Mouse (Mus musculus) embryonic facial prominence, embryonic 14.5 days (tissue): Measurements from ENCODE around the gene Cpsf7. TPM values are rescaled to one million over a fixed set of nuclear protein-coding genes. Genes with fewer than 3 reads are reported as not detected.

Source experiments
- ATAC-seq: fragments of 200-750 bp; cut with Nextera tagmentation; 2 replicates; pipeline ENCODE4 v1.8.0; 2017; ENCODE audit warnings: low read depth, moderate number of reproducible peaks, moderate TSS enrichment
- DNase-seq: peaks from one replicate; pipeline ENCODE4 v3.0.0-alpha.2; 2015; ENCODE audit warnings: low spot score
- H3K27ac ChIP-seq: fragments of 300-500 bp; sonication (generic); replicated peaks from 2 replicates; pipeline ENCODE4 v1.5.1; 2014; ENCODE audit warnings: low read depth, mild to moderate bottlenecking, low read length, moderate library complexity
- H3K27me3 ChIP-seq: fragments of 300-500 bp; sonication (generic); replicated peaks from 2 replicates; pipeline ENCODE4 v1.6.1; 2014; ENCODE audit warnings: low read length; ENCODE audit not compliant: control insufficient read depth, insufficient read depth
- H3K36me3 ChIP-seq: fragments of 300-500 bp; sonication (generic); 2 replicates; pipeline ENCODE4 v1.6.1; 2014; ENCODE audit warnings: low read length, mixed read lengths; ENCODE audit not compliant: control insufficient read depth, insufficient read depth
- H3K4me1 ChIP-seq: fragments of 300-500 bp; sonication (generic); 2 replicates; pipeline ENCODE4 v1.6.1; 2014; ENCODE audit warnings: antibody characterized with exemption, low read length; ENCODE audit not compliant: control insufficient read depth, insufficient read depth
- H3K4me2 ChIP-seq: fragments of 300-500 bp; sonication (generic); 2 replicates; pipeline ENCODE4 v1.6.1; 2014; ENCODE audit warnings: low read depth, mild to moderate bottlenecking, low read length, moderate library complexity, mixed read lengths
- H3K4me3 ChIP-seq: fragments of 300-500 bp; sonication (generic); 2 replicates; pipeline ENCODE4 v1.5.1; 2014; ENCODE audit warnings: low read depth, mild to moderate bottlenecking, low read length
- H3K9ac ChIP-seq: fragments of 300-500 bp; sonication (generic); 2 replicates; pipeline ENCODE4 v1.6.1; 2014; ENCODE audit warnings: low read depth, mild to moderate bottlenecking, low read length, moderate library complexity, mixed read lengths
- H3K9me3 ChIP-seq: fragments of 300-500 bp; sonication (generic); 2 replicates; pipeline ENCODE4 v1.6.1; 2016; ENCODE audit warnings: low read length; ENCODE audit not compliant: control insufficient read depth
- WGBS: fragments of 180-500 bp; shearing (Covaris S2); extraction: QIAGEN DNeasy Blood & Tissue Kit; methylation state at CpG from one replicate; pipeline ENCODE4 v1.1.7; 2014; 5-methylcytosine and 5-hydroxymethylcytosine counted together
- polyA plus RNA-seq: library from polyadenylated mRNA; unstranded; fragments of >200 nt; fragmentation: Nextera tagmentation; extraction: Ambion mirVana; gene quantifications from 2 replicates; pipeline ENCODE4 v1.2.1, GENCODE M21; 2014

Cpsf7 gene
- polyA plus RNA-seq, 1 experiment from 2014 or later, result 50.9 TPM

GRCm38 (mm10) chr19:10587231-10587630 is 62.2 kb downstream of the Cpsf7 start:
- ATAC-seq (no peak), DNase-seq (no peak)
- Histone ChIP-seq H3K27ac (no peak overlapping the region), H3K4me1 (peaks cover 17% of the 10 kb centered on the region), H3K27me3 (no peaks in the 10 kb centered on the region), H3K4me2 (no peak overlapping the region), H3K9ac (no peak overlapping the region), H3K4me3 (no peak overlapping the region), H3K9me3 (no peaks in the 10 kb centered on the region), H3K36me3 (0 out of 2 replicates have a peak, but pooled peaks cover 7% of the 10 kb centered on the region)
- 88% methylated on average over 8 of the region's 8 CpGs for WGBS

DNA sequence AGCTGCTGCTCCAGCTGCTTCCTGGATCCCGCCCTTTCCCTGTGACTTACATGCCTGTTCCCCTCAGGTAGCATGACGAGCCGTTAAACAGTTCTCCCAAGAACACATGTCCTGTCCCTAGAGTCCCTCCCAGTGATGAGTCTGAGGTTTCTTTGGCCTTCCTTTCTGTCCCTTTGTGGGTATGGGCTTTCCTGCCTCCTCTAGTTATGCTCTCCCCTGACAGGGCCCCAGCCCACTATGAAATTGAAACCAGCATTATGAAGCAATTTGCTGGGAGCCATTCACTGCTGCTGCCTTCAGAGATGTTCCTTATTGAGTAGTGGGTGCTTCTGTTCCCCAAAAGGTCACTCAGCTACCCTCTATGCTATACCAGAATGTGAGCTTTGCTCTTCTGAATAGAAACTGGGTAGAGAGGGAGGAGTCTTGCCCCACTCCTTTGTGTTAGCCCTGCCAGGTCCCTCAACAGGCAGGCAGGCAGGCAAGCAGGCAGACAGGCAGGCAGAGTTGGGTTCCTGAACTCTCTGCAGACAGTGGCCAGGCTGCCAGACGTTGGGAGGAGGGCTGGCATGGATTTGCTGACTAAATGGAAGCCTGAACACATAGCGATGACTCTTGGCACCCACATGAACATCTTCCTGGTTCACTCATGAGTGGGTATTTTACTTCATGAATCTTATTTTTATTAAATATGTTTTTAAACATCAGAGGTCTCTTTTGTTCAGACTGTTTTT is 64.2 kb downstream of the Cpsf7 start:
- Histone ChIP-seq H3K36me3 (peaks cover 13% of the 10 kb centered on the region), H3K9ac (peak overlapping the region; percentile 46), H3K27ac (peak overlapping the region; percentile 79)

DNA sequence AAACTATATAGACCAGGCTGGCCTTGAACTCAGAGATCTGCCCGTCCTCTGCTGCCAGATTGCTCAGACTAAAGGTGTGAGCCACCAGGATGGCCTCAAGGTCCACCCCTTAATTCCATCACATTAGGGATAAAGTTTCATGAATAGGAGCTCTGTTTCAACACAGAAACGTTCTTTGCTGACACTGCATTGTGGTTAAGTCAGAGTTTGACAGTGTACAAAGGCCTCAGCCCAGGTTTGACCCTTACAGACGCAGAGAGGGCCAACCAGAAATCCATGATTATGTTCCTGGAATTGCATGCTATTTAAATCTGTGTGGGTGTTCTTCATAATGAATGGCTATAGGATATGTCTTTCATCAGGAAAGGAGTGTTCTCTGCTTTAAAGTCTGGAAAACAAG is 65.2 kb downstream of the Cpsf7 start:
- ATAC-seq (no peak), DNase-seq (peak; percentile 30)
- Histone ChIP-seq H3K9ac (no peak overlapping the region), H3K4me1 (peaks cover 17% of the 10 kb centered on the region), H3K27me3 (no peaks in the 10 kb centered on the region), H3K4me2 (no peak overlapping the region), H3K27ac (no peak overlapping the region), H3K4me3 (no peak overlapping the region), H3K9me3 (no peaks in the 10 kb centered on the region), H3K36me3 (peaks cover 13% of the 10 kb centered on the region)
- 43% methylated on average over 3 of the region's 3 CpGs for WGBS

More for the DNA sequence above, 64.2 kb downstream of the Cpsf7 start:
- Histone ChIP-seq H3K27me3 (no peaks in the 10 kb centered on the region), H3K4me1 (peaks cover 17% of the 10 kb centered on the region), H3K4me2 (no peak overlapping the region), H3K9me3 (no peaks in the 10 kb centered on the region), H3K4me3 (no peak overlapping the region)
- WGBS, result 37% methylated on average over 5 of the region's 5 CpGs
- ATAC-seq (peak; percentile 83), DNase-seq (peak; percentile 67)

- WGBS, result 91% methylated on average over 6 of the region's 6 CpGs
- H3K36me3 ChIP-seq, result peaks cover 15% of the 10 kb centered on the region
- ATAC-seq, result no peak
Measured at GRCm38 (mm10) chr19:10591659-10592377, 66.8 kb downstream of the Cpsf7 start.

More at GRCm38 (mm10) chr19:10591659-10592377, 66.8 kb downstream of the Cpsf7 start:
- no peak overlapping the region for H3K4me3 ChIP-seq
- no peak overlapping the region for H3K4me2 ChIP-seq
- no peaks in the 10 kb centered on the region for H3K9me3 ChIP-seq
- no peak overlapping the region for H3K9ac ChIP-seq
- H3K27ac ChIP-seq, result no peak overlapping the region
- peaks cover 17% of the 10 kb centered on the region for H3K4me1 ChIP-seq
- H3K27me3 ChIP-seq, result no peaks in the 10 kb centered on the region
- DNase-seq, result no peak

Other genes starting within 250 kb of the Cpsf7 start
- gene Dagla, start 220.4 kb upstream of the Cpsf7 start, polyA plus RNA-seq, result 2.8 and 2.9 TPM in 2 replicates
- gene Syt7, start 136.2 kb upstream of the Cpsf7 start, polyA plus RNA-seq, result 1.4 and 2.0 TPM in 2 replicates
- 0.68 and 1.4 TPM in 2 replicates for gene Lrrc10b, start 67.8 kb upstream of the Cpsf7 start, polyA plus RNA-seq
- 0.45 and 2.5 TPM in 2 replicates for gene Ppp1r32, start 42.3 kb upstream of the Cpsf7 start, polyA plus RNA-seq
- gene Sdhaf2, start 876 bp downstream of the Cpsf7 start, polyA plus RNA-seq, result 57.0 and 62.1 TPM in 2 replicates
- 42.6 and 49.7 TPM in 2 replicates for gene Tmem216, start 31.0 kb downstream of the Cpsf7 start, polyA plus RNA-seq
- gene Cyb561a3, start 51.9 kb downstream of the Cpsf7 start, polyA plus RNA-seq, result 17.8 and 20.7 TPM in 2 replicates
- 30.8 and 34.1 TPM in 2 replicates for gene Tmem138, start 52.1 kb downstream of the Cpsf7 start, polyA plus RNA-seq
- 349 and 405 TPM in 2 replicates for gene Ddb1, start 80.1 kb downstream of the Cpsf7 start, polyA plus RNA-seq
- gene Tkfc, start 80.4 kb downstream of the Cpsf7 start, polyA plus RNA-seq, result 13.9 and 15.4 TPM in 2 replicates
- 1.5 and 1.8 TPM in 2 replicates for gene Vwce, start 108.9 kb downstream of the Cpsf7 start, polyA plus RNA-seq
- gene Pga5, start 152.8 kb downstream of the Cpsf7 start, polyA plus RNA-seq, result 0.14 TPM in 1 of 2 replicates, not detected in the other
- 34.8 and 35.9 TPM in 2 replicates for gene Vps37c, start 163.5 kb downstream of the Cpsf7 start, polyA plus RNA-seq
- gene Cd5, start 213.7 kb downstream of the Cpsf7 start, polyA plus RNA-seq, result 0.58 and 0.78 TPM in 2 replicates